Mouse (Mus musculus): ENCODE measurements around the gene Gpam. TPM values are rescaled to one million over a fixed set of nuclear protein-coding genes. Genes with fewer than 3 reads are reported as not detected.

The Gpam gene
- total RNA-seq (2012; rRNA removed) (11.1 and 12.3 TPM in 2 replicates), total RNA-seq (2014; rRNA removed) (12.5 and 12.9 TPM in 2 replicates), polyA plus RNA-seq (2012; ENCODE audit: insufficient read length, low read depth) (8.2 and 8.8 TPM in 2 replicates)

DNA sequence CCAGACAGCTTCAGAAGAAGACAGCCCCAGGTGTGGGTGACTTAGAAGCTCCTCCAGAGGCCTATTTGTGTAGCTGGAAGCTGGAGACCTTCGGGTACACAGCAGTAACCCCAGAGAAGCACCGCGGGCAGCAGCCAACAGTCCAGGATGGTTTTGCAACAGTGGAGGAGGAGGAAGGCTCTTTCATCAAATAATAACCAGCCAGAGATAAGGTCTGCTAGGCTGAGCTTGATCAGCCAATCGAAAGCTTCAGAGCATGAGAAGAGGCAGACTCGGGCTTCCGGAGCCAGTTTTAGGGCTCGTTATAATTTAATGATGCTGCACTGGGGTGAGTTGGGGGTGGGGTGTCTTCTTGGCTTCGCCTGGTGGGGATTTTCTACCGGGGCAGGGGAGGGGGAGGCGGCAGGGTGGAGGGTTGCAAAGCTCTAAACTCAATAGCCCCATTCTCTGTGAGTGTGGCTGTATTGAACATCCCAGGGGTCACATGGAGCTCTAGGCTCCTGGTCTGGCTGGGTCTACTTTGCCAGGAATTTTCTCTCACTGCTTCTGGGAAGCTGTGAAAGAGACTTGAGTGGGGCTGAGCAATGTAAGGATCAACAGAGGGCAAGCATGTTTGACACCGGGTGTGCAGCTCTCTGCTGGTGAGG is at the start of gene Gpam:
Gene Gpam (minus strand): TSS at position 167 of the 647 bp plus-strand sequence.
- Histone ChIP-seq H3K27ac (ENCODE audit: insufficient read depth, low read depth) (no peak within 1 kb of the TSS), H3K4me1 (ENCODE audit: control insufficient read depth in 1 of 2, insufficient read depth in 2 of 2) (0 out of 4 replicates have a peak, but pooled peaks cover 0 to 2% of the 10 kb centered on the region in 2 experiments), H3K79me2 (replicated peaks; ENCODE audit: control insufficient read depth, extremely low read depth, insufficient read depth, poor library complexity, severe bottlenecking) (no peaks in the 10 kb centered on the region), H3K4me3 (replicated peaks in 1 of 3; ENCODE audit: low read depth in 2 of 3, low read length in 2 of 3, poor library complexity in 1 of 3) (no peak within 1 kb of the TSS), H3K36me3 (replicated peaks in 1 of 2; ENCODE audit: control insufficient read depth in 1 of 2, insufficient read depth in 1 of 2, low read length in 1 of 2) (no peaks in the 10 kb centered on the region), H3K9ac (ENCODE audit: insufficient read depth, low read depth) (no peak within 1 kb of the TSS), H3K9me3 (replicated peaks; ENCODE audit: low read length) (no peaks in the 10 kb centered on the region), H3K27me3 (replicated peaks) (no peaks in the 10 kb centered on the region), H3K4me2 (ENCODE audit: insufficient read depth, low read depth, poor library complexity, severe bottlenecking) (no peak within 1 kb of the TSS)
- dilution Hi-C loops (cut with MboI; ENCODE audit: extremely low pct_ligation_motif_present, extremely low pct_unique_long_range_greater_than_20kb, low sequenced_read_pairs) = no loop called here
- no peak for TF ChIP-seq HCFC1 (IDR thresholded peaks at IDR 0.05; ENCODE audit: low read depth, low read length)
- TF ChIP-seq MEF2A (IDR thresholded peaks at IDR 0.05; ENCODE audit: borderline replicate concordance, low read depth, low read length) = no peak
- no peak for TF ChIP-seq E2F4 (IDR thresholded peaks at IDR 0.05; ENCODE audit: insufficient replicate concordance, low read depth, low read length)
- TF ChIP-seq USF1 (IDR thresholded peaks at IDR 0.05; ENCODE audit: low read depth, low read length) = no peak
- no peak for TF ChIP-seq ELF1 (IDR thresholded peaks at IDR 0.05; ENCODE audit: low read depth, low read length)
- no peak for TF ChIP-seq RCOR1 (conservative IDR thresholded peaks at IDR 0.05; ENCODE audit: low read depth, low read length)
- TF ChIP-seq POLR2A (IDR thresholded peaks at IDR 0.05; ENCODE audit: low read depth, low read length) = no peak
- no peak for TF ChIP-seq ZC3H11A (IDR thresholded peaks at IDR 0.05; ENCODE audit: low read depth, low read length)
- TF ChIP-seq TBP (conservative IDR thresholded peaks at IDR 0.05; ENCODE audit: low read depth, low read length) = no peak
- TF ChIP-seq MAX (IDR thresholded peaks at IDR 0.05; ENCODE audit: low read length) = no peak
- TF ChIP-seq CHD1 (IDR thresholded peaks at IDR 0.05; ENCODE audit: low read depth, low read length) = no peak
- TF ChIP-seq GABPA (IDR thresholded peaks at IDR 0.05; ENCODE audit: insufficient replicate concordance, low read depth, low read length) = no peak
- no peak for TF ChIP-seq SIN3A (IDR thresholded peaks at IDR 0.05; ENCODE audit: low read length)
- no peak for TF ChIP-seq CTCF (conservative IDR thresholded peaks at IDR 0.05 in 1 of 2, IDR thresholded peaks at IDR 0.05 in 1 of 2; ENCODE audit: low read depth in 2 of 2, low read length in 2 of 2)
- TF ChIP-seq KAT2A (IDR thresholded peaks at IDR 0.05; ENCODE audit: insufficient replicate concordance, low read length) = no peak
- no peak for TF ChIP-seq RAD21 (IDR thresholded peaks at IDR 0.05; ENCODE audit: low read depth, low read length)
- no peak for TF ChIP-seq TCF12 (IDR thresholded peaks at IDR 0.05; ENCODE audit: low read depth, low read length)
- no peak for TF ChIP-seq MAZ (IDR thresholded peaks at IDR 0.05; ENCODE audit: low read depth, low read length)
- TF ChIP-seq ZMIZ1 (IDR thresholded peaks at IDR 0.05; ENCODE audit: low read depth, low read length) = no peak
- TF ChIP-seq EP300 (IDR thresholded peaks at IDR 0.05; ENCODE audit: low read length) = no peak
- in situ Hi-C loops (cut with MboI; ENCODE audit: low pct_ligation_motif_present, low pct_unique_long_range_greater_than_20kb, low sequenced_read_pairs) = no loop called here
- DNase-seq (ENCODE audit: extremely low read depth) = no peak

GRCm38 (mm10) chr19:55171585-55171984 is 44.5 kb upstream of the Gpam start:
- peaks cover 3% of the 10 kb centered on the region for H3K9me3 ChIP-seq (replicated peaks; ENCODE audit: low read length)
- no peak for TF ChIP-seq MAZ (IDR thresholded peaks at IDR 0.05; ENCODE audit: low read depth, low read length)
- TF ChIP-seq CTCF (conservative IDR thresholded peaks at IDR 0.05 in 1 of 2, IDR thresholded peaks at IDR 0.05 in 1 of 2; ENCODE audit: low read depth in 2 of 2, low read length in 2 of 2) = no peak
- no peak for TF ChIP-seq SMC3 (IDR thresholded peaks at IDR 0.05; ENCODE audit: low read depth, low read length)
- no peak for TF ChIP-seq RCOR1 (conservative IDR thresholded peaks at IDR 0.05; ENCODE audit: low read depth, low read length)
- no peak for TF ChIP-seq ELF1 (IDR thresholded peaks at IDR 0.05; ENCODE audit: low read depth, low read length)
- TF ChIP-seq ZMIZ1 (IDR thresholded peaks at IDR 0.05; ENCODE audit: low read depth, low read length) = no peak
- TF ChIP-seq ZNF384 (IDR thresholded peaks at IDR 0.05; ENCODE audit: low read depth, low read length) = no peak
- TF ChIP-seq JUND (conservative IDR thresholded peaks at IDR 0.05; ENCODE audit: low read depth, low read length) = no peak
- TF ChIP-seq MAFK (IDR thresholded peaks at IDR 0.05; ENCODE audit: insufficient replicate concordance, low read length) = no peak
- TF ChIP-seq MYC (IDR thresholded peaks at IDR 0.05; ENCODE audit: low read depth, low read length) = no peak
- in situ Hi-C loops (cut with MboI; ENCODE audit: low pct_ligation_motif_present, low pct_unique_long_range_greater_than_20kb, low sequenced_read_pairs) = no loop called here

More at GRCm38 (mm10) chr19:55171585-55171984, 44.5 kb upstream of the Gpam start:
- Histone ChIP-seq H3K4me3 (replicated peaks in 1 of 3; ENCODE audit: low read depth in 2 of 3, low read length in 2 of 3, poor library complexity in 1 of 3) (no peak overlapping the region), H3K4me2 (ENCODE audit: insufficient read depth, low read depth, poor library complexity, severe bottlenecking) (no peak overlapping the region), H3K27ac (ENCODE audit: insufficient read depth, low read depth) (no peak overlapping the region), H3K79me2 (replicated peaks; ENCODE audit: control insufficient read depth, extremely low read depth, insufficient read depth, poor library complexity, severe bottlenecking) (no peaks in the 10 kb centered on the region), H3K36me3 (replicated peaks in 1 of 2; ENCODE audit: control insufficient read depth in 1 of 2, insufficient read depth in 1 of 2, low read length in 1 of 2) (no peaks in the 10 kb centered on the region), H3K9ac (ENCODE audit: insufficient read depth, low read depth) (no peak overlapping the region), H3K4me1 (ENCODE audit: control insufficient read depth in 1 of 2, insufficient read depth in 2 of 2) (no peaks in the 10 kb centered on the region), H3K27me3 (replicated peaks) (no peaks in the 10 kb centered on the region)
- dilution Hi-C loops (cut with MboI; ENCODE audit: extremely low pct_ligation_motif_present, extremely low pct_unique_long_range_greater_than_20kb, low sequenced_read_pairs) = no loop called here
- DNase-seq (ENCODE audit: extremely low read depth) = no peak
